Mouse (Mus musculus) ES-E14 (cell line): ENCODE results near the gene Mme.

ENCODE experiments used
- MAFK ChIP-seq: IDR thresholded peaks from 2 replicates; pipeline ENCODE4 v1.6.1; 2014; ENCODE audit warnings: mild to moderate bottlenecking, low read depth, low read length, inconsistent platforms; ENCODE audit not compliant: insufficient read depth
- ZC3H11A ChIP-seq: IDR thresholded peaks from 2 replicates; pipeline ENCODE4 v1.6.1; 2012; ENCODE audit warnings: low read depth, mild to moderate bottlenecking, inconsistent platforms, low read length, borderline replicate concordance
- ZNF384 ChIP-seq: IDR thresholded peaks from 2 replicates; pipeline ENCODE4 v1.6.1; 2012; ENCODE audit warnings: low read depth, low read length, inconsistent platforms

DNA sequence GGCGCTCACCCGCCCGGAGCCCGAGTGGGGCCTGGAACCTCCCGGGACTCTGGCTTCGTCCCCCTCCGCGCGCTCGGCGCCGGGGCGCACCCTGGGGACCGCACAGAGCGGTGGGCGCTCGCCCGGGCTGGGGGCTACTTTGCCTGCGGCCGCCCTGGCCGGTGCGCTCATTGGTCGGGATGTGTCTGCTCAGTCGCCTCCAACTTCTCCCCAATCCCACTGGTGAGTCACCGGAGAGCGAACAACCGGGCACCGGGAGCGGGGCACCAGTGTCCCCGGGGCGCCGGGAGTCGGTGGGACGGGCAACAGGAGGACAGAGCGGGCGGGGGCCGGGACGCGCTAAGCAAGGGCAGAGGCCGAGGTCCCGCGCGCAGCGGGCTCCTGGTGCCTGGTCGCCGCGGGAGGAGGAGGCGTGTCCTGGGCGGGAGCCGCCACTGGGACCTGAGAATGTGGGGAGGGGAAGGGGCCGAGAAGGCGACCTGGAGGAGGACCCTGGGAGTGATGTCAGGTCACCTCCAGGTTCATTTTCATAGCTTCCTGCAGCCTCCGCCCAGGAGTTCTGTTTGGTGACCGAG lies 54.4 kb downstream of the Mme start:
- no peak for TF ChIP-seq MAFK
- TF ChIP-seq ZC3H11A: no peak
- no peak for TF ChIP-seq ZNF384
